Mouse (Mus musculus) embryonic stem cell, embryonic (primary cell): ENCODE results near the gene Skint10.

Experiments used
- CTCF ChIA-PET, 4 experiments: fragments of 300-600 bp in 2 of 4; fragments of 350-600 bp in 2 of 4; sonication (Branson Sonifier 250); formaldehyde crosslinking; loops; one replicate each; lab custom pipeline; 2022; ENCODE audit warnings: inconsistent platforms in 2 of 4; lab: Charles Lee
- POLR2A ChIA-PET, 4 experiments: fragments of 300-600 bp in 2 of 4; fragments of 350-600 bp in 2 of 4; sonication (Branson Sonifier 250); formaldehyde crosslinking; loops; one replicate each; lab custom pipeline; 2022; ENCODE audit warnings: antibody characterized with exemption in 4 of 4, inconsistent platforms in 1 of 4; lab: Charles Lee

Gene Skint10

GRCm38 (mm10) chr4:112774766-112775165 lies at the start of gene Skint10:
TSS of gene Skint10 (minus strand) at chr4:112774866.
- CTCF ChIA-PET: no interaction called here
- POLR2A ChIA-PET: no interaction called here

DNA sequence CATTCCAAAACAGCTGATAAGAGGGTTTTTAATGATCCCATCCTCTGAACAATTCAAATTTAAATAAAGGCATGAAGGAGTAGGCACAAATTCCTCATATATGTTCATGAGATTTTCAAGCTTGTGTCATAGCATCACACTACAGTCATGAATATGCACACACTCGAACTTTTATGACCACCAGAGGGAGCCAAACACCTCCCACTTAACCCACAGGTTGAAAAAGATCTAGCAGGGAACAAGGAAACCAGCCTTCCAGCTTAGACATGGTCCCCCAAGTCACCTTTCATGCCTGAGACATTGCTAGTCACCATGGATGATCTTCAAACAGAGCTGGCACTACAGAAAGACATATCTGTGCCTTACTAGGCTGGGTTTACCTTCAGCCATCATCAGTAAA lies 16.0 kb upstream of the Skint10 start:
- CTCF ChIA-PET: interaction anchor here in 1 of 4 experiments (0.6 kb wide), 1 partner anchor 1512 kb away, joined by 3 read pairs; no protein-coding TSS in a partner anchor

More for the DNA sequence above, 16.0 kb upstream of the Skint10 start:
- POLR2A ChIA-PET: no interaction called here
